Mouse (Mus musculus): ENCODE results near the gene Tex44. TPM values are rescaled to one million over a fixed set of nuclear protein-coding genes. Genes with fewer than 3 reads are reported as not detected.
A peak's percentile ranks its signal among the peaks of the same experiment; 100 is the strongest.

Tex44 gene
- total RNA-seq, 1 experiment from 2014 or later: not detected

DNA sequence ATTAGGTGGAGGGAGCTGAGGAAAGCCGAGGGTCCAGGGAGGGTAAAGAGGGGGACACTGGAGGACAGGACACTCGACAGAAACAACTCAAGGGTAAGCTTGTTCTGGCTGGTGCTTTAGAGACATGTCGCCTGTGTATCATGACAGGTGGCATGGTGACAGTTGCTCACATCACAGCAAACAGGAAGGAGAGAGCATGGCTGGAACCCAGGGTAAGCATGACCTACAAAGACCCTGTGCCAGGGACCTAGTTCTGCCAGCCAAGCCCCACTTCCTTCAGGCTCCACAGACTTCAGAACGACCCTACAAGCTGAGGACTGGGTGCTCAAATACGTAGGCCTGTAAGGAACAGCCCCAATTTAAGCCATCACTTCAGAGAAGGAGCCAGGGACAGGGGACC lies 2.2 kb upstream of the Tex44 start:
- no peak for DNase-seq

DNA sequence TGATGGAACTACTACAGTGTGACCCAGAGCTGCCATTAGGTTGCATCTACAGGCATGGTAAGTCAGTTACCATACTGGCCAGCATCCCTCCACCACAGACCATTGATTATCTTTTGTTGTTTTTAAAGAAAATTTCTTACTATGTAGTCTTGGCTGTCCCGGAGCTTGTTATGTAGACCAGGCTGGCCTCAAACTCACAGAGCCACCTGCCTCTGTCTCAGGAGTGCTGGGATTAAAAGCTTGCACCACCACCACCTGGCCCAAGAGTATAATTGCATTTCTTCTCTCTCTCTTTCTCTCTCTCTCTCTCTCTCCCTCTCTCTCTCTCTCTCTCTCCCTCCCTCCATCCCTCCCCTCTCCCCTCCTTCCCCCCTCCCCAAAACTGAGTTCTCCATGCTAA lies 1.8 kb upstream of the Tex44 start:
- DNase-seq: no peak

GRCm38 (mm10) chr1:86424835-86425547 lies 1.1 kb upstream of the Tex44 start:
- no peak for DNase-seq

DNA sequence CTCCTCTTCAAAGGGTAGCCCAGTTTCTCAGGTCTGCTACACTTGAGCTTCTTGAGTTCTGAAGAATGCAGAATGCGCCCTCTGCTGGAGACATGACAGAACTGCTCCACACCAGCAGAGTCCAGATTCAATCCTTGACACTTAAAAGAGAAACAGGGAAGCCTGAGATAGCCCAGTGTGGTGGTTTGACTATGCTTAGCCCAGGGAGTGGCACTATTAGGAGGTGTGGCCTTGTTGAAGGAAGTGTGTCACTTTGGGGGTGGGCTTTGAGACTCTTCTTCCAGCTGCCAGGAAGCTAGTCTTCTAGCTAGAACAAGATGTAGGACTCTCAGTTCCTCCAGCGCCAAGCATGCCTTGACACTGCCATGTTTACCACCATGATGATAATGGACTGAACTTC lies 3.9 kb downstream of the Tex44 start:
- DNase-seq: peak; percentile 64

GRCm38 (mm10) chr1:86432778-86433177 lies 6.6 kb downstream of the Tex44 start:
- no peak for DNase-seq

DNA sequence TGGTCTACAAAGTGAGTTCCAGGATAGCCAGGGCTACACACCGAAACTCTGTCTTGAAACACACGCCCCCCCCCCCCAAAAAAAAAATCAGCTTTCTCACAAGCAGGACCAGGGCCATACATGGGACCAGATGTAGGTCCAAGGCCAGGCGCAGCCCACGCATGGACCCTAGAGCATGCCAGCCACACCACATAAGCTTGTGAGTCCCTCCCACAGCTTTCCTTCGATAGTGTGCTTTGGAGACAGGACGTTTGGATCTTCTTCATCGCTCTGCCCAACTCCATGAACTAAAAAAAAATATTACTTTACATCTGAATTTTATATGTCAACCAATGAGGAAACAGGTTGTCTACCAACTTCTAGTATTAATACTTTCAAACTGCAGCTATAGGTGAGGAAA lies 7.2 kb downstream of the Tex44 start:
- no peak for DNase-seq

DNA sequence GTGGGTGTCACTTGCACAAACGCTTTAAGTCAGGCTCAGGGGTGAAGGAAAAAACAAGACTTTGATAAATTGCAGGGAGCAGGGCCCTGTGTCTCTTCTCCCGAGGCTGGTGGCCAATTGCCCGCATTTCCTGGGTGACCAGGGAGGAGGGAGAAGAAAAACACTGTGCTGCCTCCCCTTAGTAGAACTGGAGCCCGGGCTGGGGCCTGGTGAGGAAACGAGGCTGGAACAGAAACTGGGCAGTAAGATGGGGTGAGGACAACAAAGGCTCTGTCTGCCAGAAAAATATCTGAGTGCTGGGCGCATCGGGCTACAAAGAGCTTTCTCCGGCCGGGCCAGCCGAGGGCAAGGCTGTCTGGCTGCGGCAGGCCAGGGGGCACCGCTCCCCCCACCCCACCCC lies 7.9 kb downstream of the Tex44 start:
- peak; percentile 56 for DNase-seq

- DNase-seq: peak; percentile 100
Observed at GRCm38 (mm10) chr1:86434439-86435201, 8.5 kb downstream of the Tex44 start.

DNA sequence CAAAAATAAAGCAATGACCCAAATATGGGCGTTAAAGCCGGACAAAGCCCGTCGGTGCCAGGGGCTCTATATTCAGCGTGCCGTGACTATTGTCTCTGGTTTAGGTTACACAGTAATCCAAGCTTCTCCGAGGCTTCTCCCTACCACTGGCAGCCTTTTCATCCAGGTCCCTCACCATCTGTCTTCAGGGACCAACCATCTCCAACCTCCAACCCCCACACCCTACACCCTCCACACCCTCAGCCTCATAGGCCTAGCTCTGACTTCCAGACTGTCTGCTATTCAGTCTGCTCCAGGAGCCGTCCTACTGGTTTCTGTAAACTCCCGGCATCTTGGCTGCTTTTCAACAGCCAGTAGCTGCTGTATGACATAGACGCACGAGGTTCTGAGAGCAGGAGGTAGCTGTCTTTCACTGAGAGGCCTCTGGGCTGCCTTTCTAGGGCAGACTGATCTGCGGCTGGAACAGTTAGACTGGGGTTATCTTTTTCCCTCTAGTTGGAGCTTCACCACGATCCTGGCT lies 9.2 kb downstream of the Tex44 start:
- DNase-seq: no peak

GRCm38 (mm10) chr1:86437219-86438013 lies 11.3 kb downstream of the Tex44 start:
- no peak for DNase-seq

GRCm38 (mm10) chr1:86438014-86438319 lies 11.8 kb downstream of the Tex44 start:
- no peak for DNase-seq

- DNase-seq: no peak
Observed at GRCm38 (mm10) chr1:86438501-86438900, 12.4 kb downstream of the Tex44 start.

DNA sequence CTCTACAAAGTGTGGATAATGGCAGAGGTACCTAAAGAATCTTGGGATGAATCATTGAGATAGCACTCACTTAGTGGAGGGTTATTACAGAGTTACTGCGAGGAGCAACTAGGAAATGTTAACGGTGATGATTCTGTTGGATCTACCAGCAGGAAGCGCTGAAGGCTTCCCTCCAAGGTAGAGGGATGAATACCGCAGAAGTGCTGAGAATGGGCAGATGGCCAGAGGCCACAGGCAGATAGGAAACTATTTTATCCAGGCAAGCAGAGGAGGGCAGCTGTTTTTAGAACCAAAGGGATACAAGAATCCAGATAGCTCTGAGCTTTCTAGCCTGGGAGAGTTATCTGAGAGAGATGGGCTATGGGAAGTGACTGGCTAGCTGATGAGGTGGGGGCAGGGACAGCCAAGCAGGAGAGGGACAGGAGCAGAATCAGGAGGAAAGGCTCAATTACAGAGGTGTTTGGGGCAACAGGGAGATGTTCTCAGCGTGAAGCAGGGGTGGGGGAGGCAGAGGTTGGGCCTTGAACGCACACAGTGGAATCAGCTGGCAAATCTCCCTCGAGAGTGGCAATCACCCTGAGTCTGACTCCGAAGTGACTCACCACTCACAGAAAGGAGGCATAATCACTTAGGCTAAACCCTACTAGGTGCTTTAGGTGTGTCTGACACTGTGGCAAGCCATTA lies 13.5 kb downstream of the Tex44 start:
- peak; percentile 51 for DNase-seq

- DNase-seq: peak; percentile 92
Observed at GRCm38 (mm10) chr1:86440171-86440886, 14.2 kb downstream of the Tex44 start.

DNA sequence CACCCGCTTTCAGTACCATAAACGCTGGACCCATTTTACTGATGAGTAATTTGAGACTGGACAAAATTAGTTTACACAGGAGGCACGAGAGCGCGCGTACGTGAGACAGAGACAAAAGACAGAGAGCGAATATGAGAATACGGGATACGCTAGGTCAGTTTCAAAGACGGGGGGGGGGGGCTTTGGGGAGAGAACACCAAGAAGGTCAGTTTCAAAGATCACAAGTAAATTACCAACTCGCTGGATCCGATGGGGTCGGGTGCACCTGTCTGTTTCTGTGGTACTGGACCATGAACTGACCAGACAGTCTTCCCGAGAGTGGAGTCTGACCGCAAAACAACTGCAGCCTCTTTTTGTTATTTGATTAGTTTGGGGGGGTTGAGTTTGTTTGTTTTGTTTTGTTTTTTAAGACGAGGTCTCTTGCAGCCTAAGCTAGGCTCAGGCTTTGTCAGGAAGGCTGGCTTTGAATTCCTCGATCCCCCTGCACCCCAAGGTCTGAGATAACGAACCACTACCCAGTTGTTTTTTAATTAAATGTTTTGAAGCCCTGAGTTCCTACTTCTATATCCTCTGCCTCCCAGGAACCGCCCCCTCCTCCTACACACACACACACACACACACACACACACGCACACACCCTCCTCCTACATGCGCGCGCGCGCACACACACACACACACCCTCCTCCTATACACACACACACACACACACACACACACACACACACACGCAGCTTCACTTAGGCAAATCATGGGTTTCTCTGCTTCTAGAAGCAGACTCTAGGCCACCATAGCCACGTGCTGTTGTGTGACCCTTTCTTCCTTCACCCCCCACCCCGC lies 15.0 kb downstream of the Tex44 start:
- peak; percentile 46 for DNase-seq

DNA sequence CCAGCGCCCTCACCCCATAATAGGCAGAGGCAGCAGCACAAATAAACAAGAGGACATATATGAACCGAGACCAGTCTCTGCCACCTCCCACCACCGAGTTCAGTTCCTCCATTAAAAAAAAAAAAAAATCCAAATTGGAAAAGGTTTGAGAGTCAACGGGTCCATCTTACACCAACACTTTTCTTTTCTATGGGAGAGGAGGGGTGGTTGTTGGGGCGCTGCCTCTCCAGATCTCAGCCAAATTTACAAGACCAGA lies 15.5 kb downstream of the Tex44 start:
- DNase-seq: no peak

DNA sequence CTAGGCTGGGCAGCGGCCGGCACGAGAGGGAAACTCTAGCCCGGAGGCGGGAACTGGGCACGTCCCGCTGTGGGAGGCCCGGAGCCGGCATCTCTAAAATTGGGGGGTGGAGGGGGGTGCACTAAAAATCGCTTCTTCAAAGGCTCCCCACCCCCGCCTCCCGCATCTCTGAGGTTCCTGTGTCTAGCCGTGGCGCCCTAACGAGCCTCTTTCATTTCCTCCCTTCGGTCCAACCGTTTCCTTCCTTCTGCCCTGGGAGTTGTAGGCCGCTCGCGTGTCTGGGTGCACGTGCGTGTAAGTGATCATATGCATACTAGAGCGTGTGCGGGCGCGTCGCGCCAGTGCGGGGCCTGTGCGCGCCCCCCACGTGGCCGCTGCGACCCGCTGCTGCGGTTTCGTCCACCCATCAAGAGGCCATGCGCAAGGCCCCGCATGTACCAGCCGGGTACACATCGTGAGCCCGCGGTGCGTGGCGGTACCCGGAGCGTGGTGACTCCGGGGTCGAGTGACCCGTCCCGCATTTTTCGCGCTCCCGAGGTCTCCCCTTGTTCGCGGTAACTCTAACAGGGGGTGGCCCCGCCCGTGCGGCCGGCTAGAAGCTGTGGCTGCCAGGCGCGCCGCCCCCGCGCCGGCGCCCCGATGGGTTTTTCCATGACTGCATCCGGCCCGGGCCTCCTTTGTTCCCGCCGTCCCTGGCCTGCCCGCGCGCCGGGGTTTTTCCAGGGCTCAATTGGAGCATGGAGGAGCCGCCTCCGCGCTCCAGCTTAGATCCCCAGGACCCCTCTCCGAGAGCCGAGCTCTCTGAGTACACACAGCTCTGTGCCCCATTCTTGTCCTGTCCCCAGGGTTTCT lies 16.1 kb downstream of the Tex44 start:
- peak; percentile 92 for DNase-seq

DNA sequence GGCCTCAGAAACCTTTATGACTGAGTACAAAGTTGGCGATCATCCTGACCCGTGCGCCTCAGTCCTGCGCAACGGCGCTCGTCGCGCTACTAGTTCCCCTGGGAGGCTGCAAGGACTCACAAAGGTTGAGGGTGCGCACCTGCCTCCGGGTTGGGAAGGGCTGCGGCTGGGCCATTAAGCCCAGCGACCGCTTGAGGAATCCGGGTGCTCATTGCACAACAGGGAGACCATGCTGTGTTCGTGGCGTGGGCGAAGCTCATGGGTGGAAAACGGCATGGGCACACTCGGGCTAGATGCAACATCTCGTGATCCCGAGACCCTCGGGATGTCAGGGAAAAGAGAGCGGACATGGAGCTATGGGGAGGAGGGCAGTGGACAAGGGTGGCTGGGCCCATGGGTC lies 16.7 kb downstream of the Tex44 start:
- no peak for DNase-seq

GRCm38 (mm10) chr1:86443386-86444172 lies 17.4 kb downstream of the Tex44 start:
- DNase-seq: no peak
